Mouse (Mus musculus) embryonic facial prominence, embryonic 12.5 days (tissue): Measurements from ENCODE around the gene Gm17662. TPM values are rescaled to one million over a fixed set of nuclear protein-coding genes. Genes with fewer than 3 reads are reported as not detected.

Experiments
- ATAC-seq: fragments of 200-750 bp; cut with Nextera tagmentation; 2 replicates; pipeline ENCODE4 v1.8.0; 2017; ENCODE audit not compliant: insufficient number of reproducible peaks, insufficient read depth, low FRiP score, low TSS enrichment
- H3K27ac ChIP-seq: fragments of 300-500 bp; sonication (generic); 2 replicates; pipeline ENCODE4 v1.5.1; 2016; ENCODE audit warnings: mild to moderate bottlenecking
- H3K27me3 ChIP-seq: fragments of 300-500 bp; sonication (generic); 2 replicates; pipeline ENCODE4 v1.6.1; 2016; ENCODE audit warnings: mild to moderate bottlenecking, moderate library complexity
- H3K36me3 ChIP-seq: fragments of 300-500 bp; sonication (generic); 2 replicates; pipeline ENCODE4 v1.6.1; 2016; ENCODE audit warnings: mild to moderate bottlenecking
- H3K4me1 ChIP-seq: fragments of 300-500 bp; sonication (generic); 2 replicates; pipeline ENCODE4 v1.6.1; 2016
- H3K4me2 ChIP-seq: fragments of 300-500 bp; sonication (generic); replicated peaks from 2 replicates; pipeline ENCODE4 v1.6.1; 2016; ENCODE audit warnings: mild to moderate bottlenecking, moderate library complexity
- H3K4me3 ChIP-seq: fragments of 300-500 bp; sonication (generic); 2 replicates; pipeline ENCODE4 v1.5.1; 2016; ENCODE audit warnings: mild to moderate bottlenecking
- H3K9ac ChIP-seq: fragments of 300-500 bp; sonication (generic); 2 replicates; pipeline ENCODE4 v1.6.1; 2016; ENCODE audit warnings: mild to moderate bottlenecking, moderate library complexity
- H3K9me3 ChIP-seq: fragments of 300-500 bp; sonication (generic); 2 replicates; pipeline ENCODE4 v1.6.1; 2016; ENCODE audit warnings: mild to moderate bottlenecking, moderate library complexity
- WGBS: fragments of 180-500 bp; shearing (Covaris S2); methylation state at CpG from one replicate; pipeline ENCODE4 v1.1.7; 2016; 5-methylcytosine and 5-hydroxymethylcytosine counted together
- polyA plus RNA-seq: library from polyadenylated mRNA; unstranded; fragments of >200 nt; fragmentation: Nextera tagmentation; extraction: Ambion mirVana; gene quantifications from 2 replicates; pipeline ENCODE4 v1.2.1, GENCODE M21; 2016

The Gm17662 gene
- polyA plus RNA-seq, 1 experiment from 2014 or later = not detected

GRCm38 (mm10) chr4:104891708-104892107 is 34.6 kb downstream of the Gm17662 start:
- peaks cover 3% of the 10 kb centered on the region; the same call in 1 of the 2 replicates for H3K4me1 ChIP-seq
- WGBS = 95% methylated on average over 7 of the region's 7 CpGs

GRCm38 (mm10) chr4:104893588-104893987 is 36.5 kb downstream of the Gm17662 start:
- Histone ChIP-seq H3K9me3 (no peaks in the 10 kb centered on the region), H3K4me3 (no peak overlapping the region), H3K9ac (no peak overlapping the region), H3K27me3 (no peaks in the 10 kb centered on the region), H3K36me3 (no peaks in the 10 kb centered on the region), H3K4me2 (no peak overlapping the region), H3K4me1 (peaks cover 3% of the 10 kb centered on the region; the same call in 1 of the 2 replicates), H3K27ac (no peak overlapping the region)
- 73% methylated on average over 5 of the region's 5 CpGs for WGBS
- no peak for ATAC-seq

More at GRCm38 (mm10) chr4:104891708-104892107, 34.6 kb downstream of the Gm17662 start:
- Histone ChIP-seq H3K36me3 (no peaks in the 10 kb centered on the region), H3K9ac (no peak overlapping the region), H3K27ac (no peak overlapping the region), H3K9me3 (no peaks in the 10 kb centered on the region), H3K4me3 (no peak overlapping the region), H3K27me3 (no peaks in the 10 kb centered on the region), H3K4me2 (no peak overlapping the region)
- ATAC-seq = no peak

GRCm38 (mm10) chr4:104894004-104894734 is 37.0 kb downstream of the Gm17662 start:
- Histone ChIP-seq H3K4me3 (no peak overlapping the region), H3K27ac (no peak overlapping the region), H3K9me3 (no peaks in the 10 kb centered on the region), H3K36me3 (no peaks in the 10 kb centered on the region), H3K9ac (no peak overlapping the region), H3K4me2 (no peak overlapping the region), H3K27me3 (no peaks in the 10 kb centered on the region), H3K4me1 (peaks cover 3% of the 10 kb centered on the region; the same call in 1 of the 2 replicates)
- ATAC-seq = no peak
- whole genome bisulfite sequencing = 60% methylated on average over 13 of the region's 13 CpGs

- Histone ChIP-seq H3K4me1 (no peaks in the 10 kb centered on the region), H3K4me3 (no peak overlapping the region), H3K9ac (no peak overlapping the region), H3K27me3 (no peaks in the 10 kb centered on the region), H3K4me2 (no peak overlapping the region), H3K36me3 (no peaks in the 10 kb centered on the region), H3K27ac (no peak overlapping the region), H3K9me3 (no peaks in the 10 kb centered on the region)
- 84% methylated on average over 2 of the region's 2 CpGs for WGBS
- no peak for ATAC-seq
These were observed 45.7 kb downstream of the Gm17662 start for GRCm38 (mm10) chr4:104902836-104903235.

- Histone ChIP-seq H3K27ac (no peak overlapping the region), H3K4me3 (no peak overlapping the region), H3K9me3 (no peaks in the 10 kb centered on the region), H3K27me3 (no peaks in the 10 kb centered on the region), H3K4me2 (no peak overlapping the region), H3K9ac (no peak overlapping the region), H3K4me1 (no peaks in the 10 kb centered on the region), H3K36me3 (no peaks in the 10 kb centered on the region)
- ATAC-seq = no peak
- WGBS = 86% methylated on average over 6 of the region's 6 CpGs
These were observed 47.9 kb downstream of the Gm17662 start for GRCm38 (mm10) chr4:104905049-104905448.

Other genes with a start within 250 kb of the Gm17662 start
- 0.15 TPM in 1 of 2 replicates, not detected in the other for gene C8b, start 91.0 kb upstream of the Gm17662 start, polyA plus RNA-seq
- gene C8a, start 19.1 kb downstream of the Gm17662 start, polyA plus RNA-seq = not detected in 2 replicates
- 0.20 and 0.24 TPM in 2 replicates for gene Fyb2, start 56.1 kb downstream of the Gm17662 start, polyA plus RNA-seq